Mouse (Mus musculus) liver, embryonic 11.5 days (tissue): Measurements from ENCODE around the gene Trim2. TPM values are rescaled to one million over a fixed set of nuclear protein-coding genes. Genes with fewer than 3 reads are reported as not detected.
A peak's percentile ranks its signal among the peaks of the same experiment; 100 is the strongest.

Source experiments
- ATAC-seq: fragments of 200-750 bp; cut with Nextera tagmentation; replicated peaks from 2 replicates; pipeline ENCODE4 v1.8.0; 2017; ENCODE audit warnings: moderate number of reproducible peaks, mild to moderate bottlenecking, moderate TSS enrichment, moderate library complexity; ENCODE audit not compliant: low FRiP score
- DNase-seq: peaks from one replicate; pipeline ENCODE4 v3.0.0-alpha.2; 2017; ENCODE audit warnings: low spot score
- H3K27ac ChIP-seq: fragments of 300-500 bp; sonication (generic); 2 replicates; pipeline ENCODE4 v1.5.1; 2014; ENCODE audit warnings: mild to moderate bottlenecking, low read depth, low read length, control low read depth
- H3K27me3 ChIP-seq: fragments of 300-500 bp; sonication (generic); replicated peaks from 2 replicates; pipeline ENCODE4 v1.6.1; 2014; ENCODE audit warnings: low read length, mixed read lengths; ENCODE audit not compliant: control insufficient read depth, insufficient read depth
- H3K36me3 ChIP-seq: fragments of 300-500 bp; sonication (generic); 2 replicates; pipeline ENCODE4 v1.6.1; 2014; ENCODE audit warnings: mild to moderate bottlenecking, low read length, moderate library complexity, mixed read lengths; ENCODE audit not compliant: control insufficient read depth, insufficient read depth
- H3K4me1 ChIP-seq: fragments of 300-500 bp; sonication (generic); replicated peaks from 2 replicates; pipeline ENCODE4 v1.6.1; 2014; ENCODE audit warnings: low read length, mixed read lengths; ENCODE audit not compliant: control insufficient read depth, insufficient read depth
- H3K4me2 ChIP-seq: fragments of 300-500 bp; sonication (generic); 2 replicates; pipeline ENCODE4 v1.6.1; 2014; ENCODE audit warnings: mild to moderate bottlenecking, control low read depth, moderate library complexity
- H3K4me3 ChIP-seq: fragments of 300-500 bp; sonication (generic); 2 replicates; pipeline ENCODE4 v1.5.1; 2014; ENCODE audit warnings: low read depth, low read length, control low read depth
- H3K9ac ChIP-seq: fragments of 300-500 bp; sonication (generic); 2 replicates; pipeline ENCODE4 v1.6.1; 2014; ENCODE audit warnings: low read depth, low read length, control low read depth
- H3K9me3 ChIP-seq: fragments of 300-500 bp; sonication (generic); 2 replicates; pipeline ENCODE4 v1.6.1; 2016; ENCODE audit warnings: low read length, inconsistent platforms, mixed read lengths; ENCODE audit not compliant: control insufficient read depth
- WGBS: fragments of 180-500 bp; shearing (Covaris S2); extraction: QIAGEN DNeasy Blood & Tissue Kit; methylation state at CpG from one replicate; pipeline ENCODE4 v1.1.7; 2014; 5-methylcytosine and 5-hydroxymethylcytosine counted together
- polyA plus RNA-seq: library from polyadenylated mRNA; unstranded; fragments of >200 nt; fragmentation: Nextera tagmentation; extraction: Ambion mirVana; gene quantifications from 2 replicates; pipeline ENCODE4 v1.2.1, GENCODE M21; 2014

Gene Trim2
- polyA plus RNA-seq, 1 experiment from 2014 or later, result 8.2 TPM

DNA sequence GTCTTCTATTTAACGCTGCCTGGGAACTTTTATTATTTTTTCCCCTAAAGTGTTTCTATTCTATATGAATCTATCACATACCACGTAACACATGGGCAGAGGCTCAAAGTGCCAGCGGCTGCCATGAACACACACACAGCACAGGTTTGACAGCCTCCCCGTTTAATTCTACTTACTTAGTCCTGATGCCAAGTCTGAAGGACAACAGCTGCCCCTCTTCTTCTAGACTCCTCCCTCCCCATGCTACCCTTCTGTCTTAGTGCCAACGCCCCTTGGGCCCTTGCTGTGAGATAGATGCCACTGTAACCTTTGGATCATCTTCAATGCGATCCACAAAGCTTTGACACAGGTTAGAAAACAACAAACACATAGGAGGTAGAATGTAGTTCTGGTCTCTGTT is 44.8 kb downstream of the Trim2 start:
- ATAC-seq (no peak), DNase-seq (no peak)
- peaks cover 17% of the 10 kb centered on the region; the same call in 1 of the 2 replicates for H3K4me1 ChIP-seq
- H3K27ac ChIP-seq, result no peak overlapping the region
- no peaks in the 10 kb centered on the region for H3K36me3 ChIP-seq
- 86% methylated on average over 6 of the region's 6 CpGs for WGBS
- H3K9ac ChIP-seq, result no peak overlapping the region
- H3K9me3 ChIP-seq, result no peaks in the 10 kb centered on the region
- H3K27me3 ChIP-seq, result peaks cover 36% of the 10 kb centered on the region
- H3K4me2 ChIP-seq, result no peak overlapping the region
- no peak overlapping the region for H3K4me3 ChIP-seq

DNA sequence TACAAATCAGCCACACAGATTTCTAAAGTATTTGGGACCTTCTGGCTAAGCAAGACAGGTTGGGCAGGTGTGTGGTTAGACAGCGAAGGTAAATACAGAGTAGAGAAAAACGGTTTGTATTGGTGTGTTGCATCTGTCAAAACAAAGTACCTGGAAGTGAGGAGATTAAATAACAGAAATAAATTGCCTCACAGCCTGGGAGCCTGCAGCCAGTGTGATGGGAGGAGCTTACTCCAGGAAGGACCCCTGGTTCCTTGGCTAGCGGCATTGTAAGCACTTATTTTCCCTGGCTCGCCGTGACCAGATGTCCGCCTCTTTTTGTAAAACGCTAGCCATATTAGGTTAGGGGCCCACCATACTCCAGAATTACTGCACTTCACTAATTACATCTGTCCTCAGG is 45.8 kb downstream of the Trim2 start:
- Histone ChIP-seq H3K4me3 (no peak overlapping the region), H3K27ac (no peak overlapping the region), H3K4me2 (no peak overlapping the region), H3K9ac (no peak overlapping the region), H3K9me3 (no peaks in the 10 kb centered on the region), H3K27me3 (peaks cover 38% of the 10 kb centered on the region), H3K36me3 (no peaks in the 10 kb centered on the region), H3K4me1 (peaks cover 17% of the 10 kb centered on the region; the same call in 1 of the 2 replicates)
- DNase-seq, result no peak
- ATAC-seq, result no peak
- 43% methylated on average over 7 of the region's 7 CpGs for WGBS

DNA sequence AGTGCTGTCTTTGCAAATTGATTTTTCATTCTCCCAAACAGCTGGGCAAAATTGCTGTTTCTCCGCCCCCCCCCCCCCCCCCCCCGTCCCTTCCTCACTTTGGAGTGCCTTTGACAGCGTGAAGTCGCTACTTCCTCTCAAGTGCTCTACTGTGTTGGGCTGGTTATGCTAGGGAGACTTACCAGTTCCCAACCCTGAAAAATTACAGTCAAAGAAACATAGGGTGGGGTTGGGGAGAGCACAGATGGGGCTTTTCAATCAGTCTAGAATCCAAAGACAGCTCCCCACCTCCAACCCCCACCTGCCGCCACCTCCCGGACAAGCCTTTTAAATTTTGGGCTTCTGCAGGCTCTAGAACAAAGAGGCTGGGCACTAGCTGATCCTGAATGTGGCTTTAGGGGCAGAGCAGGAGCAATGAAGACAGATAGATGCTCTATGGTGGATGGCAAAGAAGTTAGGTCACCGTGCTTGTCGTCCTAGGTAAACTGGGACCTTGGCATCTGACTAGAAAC is 46.6 kb downstream of the Trim2 start:
- H3K36me3 ChIP-seq, result no peaks in the 10 kb centered on the region
- H3K27me3 ChIP-seq, result peaks cover 38% of the 10 kb centered on the region
- H3K4me3 ChIP-seq, result peak overlapping the region; percentile 62
- no peak overlapping the region for H3K9ac ChIP-seq
- DNase-seq, result no peak
- H3K4me1 ChIP-seq, result peaks cover 17% of the 10 kb centered on the region; the same call in 1 of the 2 replicates
- no peak overlapping the region for H3K27ac ChIP-seq
- peak overlapping the region; percentile 98 for H3K4me2 ChIP-seq
- ATAC-seq, result no peak
- WGBS, result 6% methylated on average over 7 of the region's 8 CpGs
- no peaks in the 10 kb centered on the region for H3K9me3 ChIP-seq

DNA sequence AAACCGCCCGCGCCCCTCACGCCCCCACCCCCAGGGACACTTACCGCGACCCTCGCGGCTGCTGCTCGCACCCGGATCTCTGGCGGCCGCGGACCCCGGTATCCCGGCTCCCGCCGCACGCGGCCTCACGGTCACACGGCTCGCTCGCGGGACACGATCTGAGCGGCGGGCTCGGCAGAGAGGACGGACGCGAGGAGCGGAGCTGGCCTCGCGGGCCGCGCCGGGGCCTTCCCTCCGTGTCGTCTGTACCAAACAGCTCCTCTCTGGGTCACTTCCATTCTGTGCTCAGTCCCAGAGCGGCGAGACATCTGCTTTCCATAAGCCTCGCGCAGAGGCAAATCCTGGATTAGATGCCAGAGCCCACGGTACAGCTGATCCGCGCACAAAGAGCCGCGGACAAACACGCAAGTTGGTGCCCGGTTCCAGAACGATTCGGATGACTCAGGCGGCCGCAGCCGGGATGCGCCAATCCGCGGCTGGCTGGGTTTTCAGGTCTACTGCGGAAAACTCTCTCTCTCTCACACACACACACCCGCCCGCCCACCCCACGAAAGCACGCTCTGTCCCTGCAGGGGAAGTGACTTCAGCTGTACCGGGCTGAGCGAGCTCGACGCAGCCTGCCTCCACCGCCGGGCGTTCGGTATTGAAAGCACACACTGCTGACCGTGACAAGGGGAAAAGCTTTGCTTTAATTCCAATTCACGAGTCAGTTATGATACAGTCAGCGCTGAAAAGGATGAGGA is 47.2 kb downstream of the Trim2 start:
- ATAC-seq (0 out of 2 replicates have a peak, but pooled peaks have one; percentile 54), DNase-seq (peak; percentile 55)
- WGBS, result under 1% methylated on average over 74 of the region's 74 CpGs
- H3K36me3 ChIP-seq, result no peaks in the 10 kb centered on the region
- H3K27ac ChIP-seq, result no peak overlapping the region
- H3K9me3 ChIP-seq, result no peaks in the 10 kb centered on the region
- peaks cover 19% of the 10 kb centered on the region; the same call in 1 of the 2 replicates for H3K4me1 ChIP-seq
- peak overlapping the region; percentile 62 for H3K4me3 ChIP-seq
- peak overlapping the region; percentile 54 for H3K9ac ChIP-seq
- H3K27me3 ChIP-seq, result peaks cover 38% of the 10 kb centered on the region
- peak overlapping the region; percentile 98 for H3K4me2 ChIP-seq

DNA sequence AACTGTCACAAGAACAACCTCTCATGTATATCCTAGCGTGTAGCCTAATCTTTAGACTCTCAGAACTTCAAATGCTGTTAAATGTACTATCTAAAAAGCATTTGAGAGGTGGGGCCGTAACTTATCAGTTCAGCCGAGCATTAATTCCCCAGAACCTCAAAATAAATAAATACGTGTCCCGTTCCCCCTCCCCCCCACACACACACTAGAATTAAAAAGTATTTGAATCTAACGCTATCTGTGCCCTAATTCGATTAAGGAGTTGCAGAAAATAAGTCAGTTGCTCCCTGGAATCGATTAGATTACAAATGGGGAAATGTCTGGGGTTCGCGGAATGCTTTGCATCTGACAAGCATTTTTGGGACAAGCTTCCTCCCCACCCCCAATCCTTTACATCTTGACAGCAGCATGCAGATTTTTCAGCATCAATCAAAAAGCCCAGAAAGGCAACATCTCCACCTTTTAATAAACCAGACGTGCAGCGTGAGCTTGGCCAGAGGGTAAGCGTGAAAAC is 48.1 kb downstream of the Trim2 start:
- DNase-seq (no peak), ATAC-seq (0 out of 2 replicates have a peak, but pooled peaks have one; percentile 29)
- H3K27me3 ChIP-seq, result peaks cover 38% of the 10 kb centered on the region

DNA sequence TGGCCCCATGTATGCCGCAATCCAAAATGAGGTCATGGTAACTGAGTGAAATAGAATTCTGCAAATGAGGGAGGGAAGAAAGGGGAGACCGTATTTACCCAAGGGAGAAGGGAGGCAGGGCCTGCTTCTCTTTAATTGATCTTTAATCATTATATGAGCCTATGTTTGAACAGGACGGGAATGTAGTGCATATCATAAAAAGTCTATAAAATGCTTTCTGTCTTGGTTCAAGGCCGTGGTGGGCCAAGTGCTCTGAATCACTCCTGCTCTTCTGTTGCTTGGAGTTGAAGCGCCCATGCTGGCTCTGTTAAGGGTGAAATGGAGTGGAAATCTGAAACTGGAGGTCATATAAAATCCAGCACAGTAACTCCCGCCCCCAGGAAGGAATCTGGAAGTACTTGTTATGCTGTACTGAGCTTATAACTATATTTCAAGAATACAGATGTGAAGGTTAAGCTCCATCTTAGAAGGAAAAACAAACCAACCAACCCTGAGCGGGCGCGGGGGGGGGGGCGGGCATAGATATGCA is 48.6 kb downstream of the Trim2 start:
- Histone ChIP-seq H3K4me3 (no peak overlapping the region; the same call in 1 of the 2 replicates), H3K27ac (no peak overlapping the region), H3K9ac (no peak overlapping the region), H3K4me1 (peaks cover 19% of the 10 kb centered on the region; the same call in 1 of the 2 replicates), H3K9me3 (no peaks in the 10 kb centered on the region), H3K4me2 (peak overlapping the region; percentile 98), H3K36me3 (no peaks in the 10 kb centered on the region), H3K27me3 (peaks cover 38% of the 10 kb centered on the region)
- DNase-seq, result no peak
- 49% methylated on average over 10 of the region's 10 CpGs for WGBS
- no peak for ATAC-seq

More for the DNA sequence above, 48.1 kb downstream of the Trim2 start:
- H3K36me3 ChIP-seq, result no peaks in the 10 kb centered on the region
- H3K4me2 ChIP-seq, result peak overlapping the region; percentile 98
- peaks cover 19% of the 10 kb centered on the region; the same call in 1 of the 2 replicates for H3K4me1 ChIP-seq
- no peak overlapping the region for H3K27ac ChIP-seq
- 12% methylated on average over 13 of the region's 13 CpGs for WGBS
- no peak overlapping the region for H3K9ac ChIP-seq
- H3K4me3 ChIP-seq, result peak overlapping the region; percentile 62
- no peaks in the 10 kb centered on the region for H3K9me3 ChIP-seq

DNA sequence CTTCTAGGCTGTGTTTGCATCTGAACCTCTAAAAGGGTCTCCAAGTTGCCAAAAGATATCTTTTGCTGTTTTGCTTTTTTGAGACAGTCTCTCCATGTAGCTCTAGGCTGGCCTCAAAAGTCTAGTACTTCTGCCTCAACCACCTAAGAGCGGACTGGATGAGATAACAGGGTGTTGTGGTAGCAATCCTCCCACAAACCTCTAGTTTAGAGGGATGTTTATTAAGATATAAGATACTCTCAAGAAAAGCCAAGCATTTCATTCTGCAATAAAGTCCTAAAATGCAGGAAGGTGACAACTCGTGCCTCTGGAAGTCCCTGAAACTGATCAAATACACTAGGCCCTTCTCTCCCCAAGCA is 52.2 kb downstream of the Trim2 start:
- Histone ChIP-seq H3K4me2 (no peak overlapping the region), H3K9me3 (no peaks in the 10 kb centered on the region), H3K4me3 (no peak overlapping the region), H3K4me1 (peaks cover 17% of the 10 kb centered on the region; the same call in 1 of the 2 replicates), H3K27ac (no peak overlapping the region), H3K36me3 (no peaks in the 10 kb centered on the region), H3K27me3 (peaks cover 21% of the 10 kb centered on the region), H3K9ac (no peak overlapping the region)
- ATAC-seq (no peak), DNase-seq (no peak)
- 77% methylated on average over 2 of the region's 2 CpGs for WGBS

DNA sequence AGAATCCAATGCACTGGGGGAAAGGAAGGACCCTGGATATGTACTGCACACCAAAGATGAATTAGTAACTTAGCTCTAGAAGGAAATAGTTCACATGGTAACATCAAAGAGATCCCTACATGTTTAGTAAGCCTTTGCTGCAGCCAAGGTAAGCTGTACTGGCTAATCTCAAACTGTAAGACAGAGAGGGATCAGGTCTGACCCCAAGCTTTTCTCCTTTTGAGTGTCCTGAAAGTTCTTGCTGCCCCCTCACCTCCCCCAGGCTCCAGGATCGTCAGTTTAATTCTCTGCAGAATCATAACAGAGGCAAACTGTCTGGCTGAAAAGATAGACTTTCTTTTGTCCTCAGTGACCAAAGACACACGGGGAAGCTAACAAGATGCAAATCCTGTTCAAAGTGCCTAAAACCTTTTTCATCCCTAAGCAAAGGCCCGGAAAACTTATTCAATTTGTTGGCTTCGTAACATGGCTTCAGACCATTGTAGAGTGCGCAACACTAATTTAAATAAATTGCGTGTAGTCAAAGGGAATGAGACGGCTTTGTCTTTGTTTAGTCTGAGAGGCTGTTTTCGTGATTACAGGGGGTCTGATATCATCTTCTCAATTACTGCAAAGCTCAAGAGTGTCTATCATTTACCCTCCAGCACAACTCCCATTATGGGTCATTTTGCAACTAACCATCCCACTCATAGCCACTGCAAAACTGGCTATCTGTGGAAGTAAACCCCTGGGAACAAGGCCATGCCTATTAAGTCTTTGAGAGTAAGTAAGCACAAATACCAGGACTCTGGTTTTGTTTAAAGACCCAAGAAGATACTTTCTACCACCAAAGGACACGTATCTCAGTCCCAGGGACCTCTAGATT is 52.8 kb downstream of the Trim2 start:
- peaks cover 15% of the 10 kb centered on the region for H3K27me3 ChIP-seq
- no peaks in the 10 kb centered on the region for H3K9me3 ChIP-seq
- H3K27ac ChIP-seq, result no peak overlapping the region
- no peak overlapping the region for H3K4me3 ChIP-seq
- ATAC-seq, result no peak
- no peak for DNase-seq
- H3K4me2 ChIP-seq, result no peak overlapping the region
- peaks cover 12% of the 10 kb centered on the region; the same call in 1 of the 2 replicates for H3K4me1 ChIP-seq
- WGBS, result 68% methylated on average over 9 of the region's 9 CpGs
- H3K36me3 ChIP-seq, result no peaks in the 10 kb centered on the region
- no peak overlapping the region for H3K9ac ChIP-seq
